Mouse (Mus musculus) stomach, embryonic 14.5 days (tissue): ENCODE data around the gene Gm10643. TPM values are rescaled to one million over a fixed set of nuclear protein-coding genes. Genes with fewer than 3 reads are reported as not detected.

ENCODE experiments used
- ATAC-seq: fragments of 200-750 bp; cut with Nextera tagmentation; 2 replicates; pipeline ENCODE4 v1.8.0; 2017; ENCODE audit warnings: low read depth, moderate TSS enrichment; ENCODE audit not compliant: insufficient number of reproducible peaks, insufficient read depth, low FRiP score
- H3K27ac ChIP-seq: fragments of 300-500 bp; sonication (generic); 2 replicates; pipeline ENCODE4 v1.5.1; 2014; ENCODE audit warnings: mild to moderate bottlenecking, low read length, moderate library complexity, mixed read lengths
- H3K27me3 ChIP-seq: fragments of 300-500 bp; sonication (generic); 2 replicates; pipeline ENCODE4 v1.6.1; 2014; ENCODE audit warnings: low read length, control low read depth, mixed read lengths; ENCODE audit not compliant: control insufficient read depth, insufficient read depth
- H3K36me3 ChIP-seq: fragments of 300-500 bp; sonication (generic); 2 replicates; pipeline ENCODE4 v1.6.1; 2014; ENCODE audit warnings: mild to moderate bottlenecking, control low read depth, low read length, moderate library complexity, mixed read lengths; ENCODE audit not compliant: control insufficient read depth, insufficient read depth
- H3K4me1 ChIP-seq: fragments of 300-500 bp; sonication (generic); 2 replicates; pipeline ENCODE4 v1.6.1; 2014; ENCODE audit warnings: low read length, control low read depth, mixed read lengths; ENCODE audit not compliant: control insufficient read depth, insufficient read depth
- H3K4me2 ChIP-seq: fragments of 300-500 bp; sonication (generic); replicated peaks from 2 replicates; pipeline ENCODE4 v1.6.1; 2014; ENCODE audit warnings: low read depth, low read length, control low read depth
- H3K4me3 ChIP-seq: fragments of 300-500 bp; sonication (generic); 2 replicates; pipeline ENCODE4 v1.5.1; 2014; ENCODE audit warnings: low read depth, low read length, control low read depth
- H3K9ac ChIP-seq: fragments of 300-500 bp; sonication (generic); replicated peaks from 2 replicates; pipeline ENCODE4 v1.6.1; 2014; ENCODE audit warnings: low read depth, mild to moderate bottlenecking, control low read depth, low read length, moderate library complexity, mixed read lengths
- H3K9me3 ChIP-seq: fragments of 300-500 bp; sonication (generic); 2 replicates; pipeline ENCODE4 v1.6.1; 2016; ENCODE audit warnings: low read depth, low read length, control low read depth; ENCODE audit not compliant: control insufficient read depth
- WGBS: fragments of 180-500 bp; shearing (Covaris S2); extraction: QIAGEN DNeasy Blood & Tissue Kit; methylation state at CpG from one replicate; pipeline ENCODE4 v1.1.7; 2014; 5-methylcytosine and 5-hydroxymethylcytosine counted together
- polyA plus RNA-seq: library from polyadenylated mRNA; unstranded; fragments of >200 nt; fragmentation: Nextera tagmentation; extraction: Ambion mirVana; gene quantifications from 2 replicates; pipeline ENCODE4 v1.2.1, GENCODE M21; 2014

Gm10643 gene
- polyA plus RNA-seq, 1 experiment from 2014 or later = 1.5 TPM

DNA sequence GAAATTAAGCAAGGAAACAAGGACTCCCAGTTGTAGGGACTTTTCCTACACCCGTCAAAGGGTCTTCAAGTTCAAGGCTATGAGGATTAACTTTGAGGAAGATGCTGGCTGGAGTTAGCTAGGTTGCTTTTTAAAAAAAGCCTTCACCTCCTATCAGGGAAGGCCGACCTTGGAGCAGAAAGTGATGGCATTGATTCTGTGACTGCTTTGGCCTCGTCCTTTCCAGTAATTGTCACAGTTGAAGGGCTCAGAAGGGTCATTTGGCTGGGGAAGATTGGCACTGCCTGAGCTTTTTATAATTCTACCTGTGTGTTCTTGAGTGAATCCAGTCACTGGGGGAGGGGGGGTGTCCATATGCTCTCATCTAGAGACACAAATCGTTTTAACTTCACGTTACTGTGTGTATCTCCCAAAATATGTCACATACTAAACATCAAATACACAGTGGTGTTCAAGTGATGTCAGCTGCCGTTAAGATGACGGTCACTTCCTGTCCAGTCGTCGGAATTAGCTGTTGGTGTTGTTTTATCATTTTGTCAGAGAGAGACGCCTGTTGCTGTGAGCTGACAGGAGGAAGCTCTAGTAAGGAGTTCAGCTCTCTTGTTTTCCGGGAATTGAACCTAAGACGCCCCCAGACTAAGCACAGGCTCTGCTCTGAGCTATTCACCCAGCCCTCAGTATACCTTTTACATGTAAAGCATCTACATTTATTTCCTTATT, 3.5 kb upstream of the Gm10643 start:
- Histone ChIP-seq H3K9ac (no peak overlapping the region), H3K27me3 (no peaks in the 10 kb centered on the region), H3K27ac (no peak overlapping the region), H3K9me3 (no peaks in the 10 kb centered on the region), H3K36me3 (no peaks in the 10 kb centered on the region), H3K4me1 (peaks cover 23% of the 10 kb centered on the region), H3K4me3 (no peak overlapping the region), H3K4me2 (no peak overlapping the region)
- no peak for ATAC-seq
- WGBS = 48% methylated on average over 12 of the region's 12 CpGs

DNA sequence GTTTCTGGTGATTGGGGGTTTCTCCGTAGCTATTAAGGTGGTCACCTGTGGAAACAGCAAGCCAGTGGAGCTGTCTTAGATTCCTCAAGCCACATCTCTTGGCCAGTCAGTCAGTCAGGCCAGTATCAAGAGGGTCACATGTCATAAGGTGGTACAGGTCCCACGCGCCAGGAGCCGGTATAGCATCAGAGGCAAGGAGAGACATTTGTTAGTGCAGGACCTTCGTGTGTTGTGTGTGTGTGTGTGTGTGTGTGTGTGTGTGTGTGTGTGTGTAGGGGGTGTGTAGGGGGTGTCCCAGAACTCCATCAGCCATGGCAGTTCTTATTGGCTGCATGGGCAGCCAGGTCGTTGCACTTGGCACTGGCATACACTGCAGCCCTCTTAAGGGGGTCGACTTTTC, 3.0 kb upstream of the Gm10643 start:
- ATAC-seq = no peak
- Histone ChIP-seq H3K4me2 (peak overlapping the region; percentile 50), H3K4me3 (peak overlapping the region; percentile 65), H3K9ac (no peak overlapping the region; the same call in 1 of the 2 replicates), H3K9me3 (no peaks in the 10 kb centered on the region), H3K4me1 (peaks cover 19% of the 10 kb centered on the region), H3K36me3 (no peaks in the 10 kb centered on the region), H3K27me3 (no peaks in the 10 kb centered on the region), H3K27ac (no peak overlapping the region; the same call in 1 of the 2 replicates)
- WGBS = 78% methylated on average over 7 of the region's 7 CpGs

DNA sequence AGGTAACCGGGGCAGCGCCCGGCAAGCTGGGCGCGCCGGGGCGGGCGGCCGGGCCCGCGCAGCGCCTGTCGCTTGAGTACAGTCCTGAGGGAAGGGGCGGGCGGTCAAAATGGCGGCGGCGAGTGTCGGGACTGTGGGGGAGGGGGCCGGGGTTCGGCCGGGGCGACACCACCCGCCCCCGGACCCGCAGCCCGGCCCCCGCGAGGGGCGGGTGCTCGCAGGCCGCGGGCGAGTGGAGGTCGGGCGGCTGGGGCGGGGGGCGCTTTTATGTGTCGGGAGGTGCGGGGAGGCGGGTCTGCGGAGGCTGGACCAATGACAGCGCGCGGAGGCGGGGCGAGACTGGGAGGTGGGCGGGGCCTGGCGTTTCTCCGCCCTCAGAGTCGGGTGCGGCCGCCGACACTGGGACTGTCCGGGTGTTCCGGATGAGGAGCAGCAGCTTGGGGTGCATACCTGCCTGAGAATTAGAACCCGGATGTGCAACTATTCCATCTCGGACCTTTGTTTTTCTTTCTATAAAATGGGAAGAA, 2.2 kb upstream of the Gm10643 start:
- ATAC-seq = peak; percentile 71
- Histone ChIP-seq H3K9me3 (no peaks in the 10 kb centered on the region), H3K4me1 (peaks cover 19% of the 10 kb centered on the region), H3K36me3 (no peaks in the 10 kb centered on the region), H3K4me3 (peak overlapping the region; percentile 65), H3K4me2 (peak overlapping the region; percentile 50), H3K27me3 (no peaks in the 10 kb centered on the region), H3K9ac (peak overlapping the region; percentile 49), H3K27ac (peak overlapping the region; percentile 92)
- under 1% methylated on average over 53 of the region's 58 CpGs for WGBS

DNA sequence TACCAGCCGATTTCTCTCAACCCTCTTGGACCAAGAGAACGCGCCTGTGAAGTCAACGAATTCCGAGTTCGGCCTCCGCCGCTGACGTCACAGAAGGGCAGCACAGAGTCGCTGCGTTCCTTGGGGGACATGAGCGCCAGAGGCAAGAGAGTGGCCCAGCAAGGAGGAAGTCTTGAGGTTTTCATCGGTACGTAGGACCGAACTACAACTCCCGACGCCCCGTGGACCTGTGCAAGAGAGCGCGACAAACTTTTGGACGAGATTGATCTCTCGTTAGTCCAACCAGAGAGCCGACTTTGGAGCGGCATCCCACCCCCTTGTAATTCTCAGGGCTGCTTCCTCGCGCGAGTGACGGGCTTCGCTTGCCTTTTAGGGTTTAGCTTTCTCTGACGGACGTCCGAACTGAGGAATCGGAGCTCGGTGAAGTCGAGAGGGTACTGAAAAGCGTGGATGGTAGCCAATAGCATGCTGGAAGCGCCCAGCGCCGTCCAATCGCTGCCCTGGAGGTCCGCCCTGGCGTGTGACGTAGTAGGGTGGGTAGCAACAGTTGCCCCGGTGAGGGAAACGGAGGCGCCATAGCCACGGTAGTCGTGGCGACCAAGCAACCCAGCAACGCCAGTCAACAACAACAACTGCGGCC, 1.5 kb upstream of the Gm10643 start, which contains the start of gene Rfx1:
Gene Rfx1, plus strand, starts transcription at position 544 of the 640 bp plus-strand sequence.
- Histone ChIP-seq H3K4me1 (peaks cover 19% of the 10 kb centered on the region), H3K4me2 (peak within 1 kb of the TSS; percentile 65), H3K36me3 (no peaks in the 10 kb centered on the region), H3K27ac (peak within 1 kb of the TSS; percentile 92), H3K9ac (peak within 1 kb of the TSS; percentile 49), H3K9me3 (no peaks in the 10 kb centered on the region), H3K27me3 (no peaks in the 10 kb centered on the region), H3K4me3 (peak within 1 kb of the TSS; percentile 65)
- ATAC-seq = peak; percentile 97
- under 1% methylated on average over 51 of the region's 51 CpGs for WGBS

DNA sequence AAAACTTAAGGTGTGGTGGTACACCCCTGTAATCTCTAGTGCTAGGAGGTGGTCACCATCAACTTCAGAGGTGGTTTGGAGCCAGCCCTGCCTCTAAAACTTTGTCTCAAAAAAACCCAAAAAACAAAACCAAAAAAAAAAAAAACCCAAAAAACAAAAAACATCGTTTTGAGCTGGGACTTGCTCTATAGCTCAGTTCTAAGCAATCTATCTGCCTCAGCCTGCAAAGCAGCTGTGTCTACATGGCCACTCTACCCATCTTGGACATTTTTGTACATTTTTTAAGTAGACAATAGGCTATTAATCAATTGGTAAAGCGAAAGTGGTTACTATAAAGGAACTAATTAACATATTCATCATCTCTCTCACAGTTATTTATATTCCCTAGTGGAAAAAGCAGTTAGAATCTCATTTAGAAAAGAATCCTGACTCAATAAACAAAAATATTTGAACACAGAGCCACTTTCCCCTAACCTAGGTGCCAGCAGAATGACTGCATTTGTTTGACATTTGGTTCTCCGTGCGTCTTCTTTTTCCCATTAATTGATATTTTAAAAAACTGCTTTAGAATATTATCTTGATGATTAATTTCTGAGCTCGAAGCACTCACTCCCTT, 628 bp upstream of the Gm10643 start:
- Histone ChIP-seq H3K4me3 (peak overlapping the region; percentile 51), H3K27ac (peak overlapping the region; percentile 73), H3K4me2 (peak overlapping the region; percentile 65), H3K27me3 (no peaks in the 10 kb centered on the region), H3K9me3 (no peaks in the 10 kb centered on the region), H3K36me3 (no peaks in the 10 kb centered on the region), H3K4me1 (peaks cover 15% of the 10 kb centered on the region), H3K9ac (peak overlapping the region; percentile 49)
- ATAC-seq = no peak
- WGBS = 17% methylated on average over 5 of the region's 5 CpGs

DNA sequence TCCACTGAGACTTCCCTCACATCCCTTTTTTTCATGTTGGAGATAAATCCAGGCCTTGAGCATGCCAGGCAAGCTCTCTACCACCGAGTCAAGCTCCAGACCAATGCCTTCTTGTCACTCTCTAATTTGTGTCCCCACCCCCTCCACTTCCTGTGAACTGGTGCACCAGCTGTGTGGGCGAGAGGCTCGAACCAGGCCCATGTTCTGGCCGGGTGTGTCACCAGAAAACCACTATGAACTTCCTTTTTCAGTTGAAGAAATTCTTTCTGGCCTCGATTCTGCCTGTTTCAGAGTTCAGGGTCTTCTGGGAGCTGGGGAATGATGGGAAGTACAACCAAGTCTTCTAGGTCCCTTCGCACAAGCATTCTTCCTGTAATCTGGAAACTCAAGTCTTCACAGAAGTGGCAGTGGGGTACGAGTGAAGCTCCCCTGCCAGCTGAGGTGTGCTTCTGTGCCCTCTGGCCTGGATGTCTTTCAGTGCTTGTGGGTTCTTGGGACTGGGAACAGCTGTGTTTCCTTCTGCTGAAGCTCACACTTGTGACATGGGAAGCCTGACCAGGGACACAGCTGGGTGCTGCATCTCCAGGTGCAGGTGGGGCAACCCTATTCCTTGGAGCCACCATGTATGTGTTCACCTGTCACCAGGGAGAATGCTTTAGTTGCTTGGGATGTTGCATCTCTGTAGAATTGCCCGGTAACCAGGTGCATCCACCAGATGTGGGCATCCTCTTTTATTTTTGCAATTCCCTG, 901 bp downstream of the Gm10643 start:
- 66% methylated on average over 8 of the region's 8 CpGs for WGBS

DNA sequence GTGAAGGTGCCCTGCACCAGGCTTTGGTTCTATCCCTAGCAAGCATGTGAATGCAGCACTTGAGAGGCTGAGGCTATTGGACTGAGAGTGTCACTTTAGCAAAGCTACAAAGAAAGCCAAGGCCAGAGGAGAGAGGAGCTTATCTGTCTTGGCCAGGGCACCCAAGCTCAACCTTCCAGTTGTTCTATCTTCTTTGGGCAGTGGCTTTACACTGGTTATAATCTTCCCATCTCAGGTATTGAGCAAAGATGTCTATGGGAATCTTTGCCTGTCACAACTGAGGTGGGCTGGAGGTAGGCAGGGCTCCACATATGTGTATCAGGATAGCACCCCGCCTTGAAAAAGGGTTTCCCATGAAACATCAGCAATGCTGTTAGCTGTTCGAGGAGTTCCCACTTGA, 4.7 kb downstream of the Gm10643 start:
- Histone ChIP-seq H3K27ac (no peak overlapping the region), H3K27me3 (no peaks in the 10 kb centered on the region), H3K9ac (no peak overlapping the region), H3K4me3 (no peak overlapping the region), H3K4me1 (no peaks in the 10 kb centered on the region), H3K4me2 (no peak overlapping the region), H3K9me3 (no peaks in the 10 kb centered on the region), H3K36me3 (no peaks in the 10 kb centered on the region)
- 88% methylated on average over 2 of the region's 2 CpGs for whole genome bisulfite sequencing
- ATAC-seq = no peak

More for the DNA sequence above, 901 bp downstream of the Gm10643 start:
- Histone ChIP-seq H3K27ac (no peak overlapping the region), H3K4me2 (no peak overlapping the region), H3K27me3 (no peaks in the 10 kb centered on the region), H3K4me1 (peaks cover 15% of the 10 kb centered on the region), H3K4me3 (no peak overlapping the region), H3K9me3 (no peaks in the 10 kb centered on the region), H3K9ac (no peak overlapping the region), H3K36me3 (no peaks in the 10 kb centered on the region)
- no peak for ATAC-seq

DNA sequence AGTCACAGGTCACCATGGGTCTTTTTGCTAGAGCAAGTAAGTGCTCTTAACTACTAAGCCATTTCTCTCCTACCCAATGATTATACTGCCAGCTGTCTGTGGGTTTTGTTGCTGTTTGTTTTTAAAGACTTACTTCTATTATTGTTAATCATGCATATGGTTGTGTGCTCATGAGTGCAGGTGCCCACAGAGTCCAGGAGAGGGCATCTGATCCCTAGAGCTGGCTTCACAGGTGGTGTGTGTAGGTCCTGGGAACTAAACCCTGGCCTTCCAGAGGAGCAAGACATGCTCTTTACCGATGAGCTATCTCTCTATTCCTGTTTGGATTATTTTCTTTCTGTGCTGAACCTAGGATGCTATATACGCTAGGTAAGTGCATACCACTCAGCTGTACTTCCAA, 5.7 kb downstream of the Gm10643 start:
- 96% methylated on average over 2 of the region's 2 CpGs for WGBS
- H3K36me3 ChIP-seq = no peaks in the 10 kb centered on the region
- H3K4me1 ChIP-seq = no peaks in the 10 kb centered on the region
- H3K4me3 ChIP-seq = no peak overlapping the region
- no peaks in the 10 kb centered on the region for H3K9me3 ChIP-seq
- no peak overlapping the region for H3K9ac ChIP-seq
- no peak overlapping the region for H3K4me2 ChIP-seq
- no peak overlapping the region for H3K27ac ChIP-seq
- no peaks in the 10 kb centered on the region for H3K27me3 ChIP-seq
- no peak for ATAC-seq
